Mouse (Mus musculus) Muller cell, postnatal 12 days (primary cell): ENCODE results near the gene Psmc1.

Experiments
- DNase-seq: peaks from one replicate; pipeline ENCODE4 v3.0.0-alpha.2; 2015; ENCODE audit errors: inconsistent ontology term

The Psmc1 gene

DNA sequence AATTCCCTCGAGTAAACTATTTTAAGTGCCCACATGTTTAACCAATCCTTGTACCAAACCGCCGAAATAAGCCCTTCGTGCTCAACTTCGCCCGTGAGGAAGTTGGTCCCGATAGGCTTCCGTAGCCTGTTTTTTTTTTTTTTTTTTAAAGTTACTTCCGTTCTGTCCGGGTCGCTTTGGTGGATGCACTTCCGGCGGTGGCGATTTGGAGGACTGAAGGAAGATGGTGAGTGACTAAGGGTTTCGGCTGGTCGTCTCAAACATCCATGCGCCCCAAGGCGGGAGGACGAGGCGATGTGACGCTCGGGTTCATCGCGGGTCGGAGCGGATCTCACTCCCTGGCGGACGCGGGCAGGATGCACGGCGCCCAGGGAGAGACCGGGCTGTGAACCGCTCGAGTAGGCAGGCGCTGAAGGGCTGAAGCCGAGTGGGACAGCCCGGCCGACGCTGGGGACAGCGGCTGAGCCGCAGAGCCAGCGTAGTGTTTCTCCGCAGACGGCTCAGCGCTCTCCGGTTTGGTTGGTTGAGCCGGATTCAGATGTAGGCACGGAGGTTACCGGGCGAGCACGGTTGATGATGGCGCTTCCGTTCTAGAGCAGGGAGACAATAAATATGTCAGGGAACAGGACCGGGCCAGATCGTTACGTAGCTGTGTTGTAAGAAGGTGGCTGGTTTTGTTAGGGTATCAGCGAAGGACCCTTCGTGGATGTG lies at the start of gene Psmc1:
TSS of gene Psmc1 (plus strand) at position 169 of the 711 bp plus-strand sequence.
- DNase-seq: peak; percentile 89

DNA sequence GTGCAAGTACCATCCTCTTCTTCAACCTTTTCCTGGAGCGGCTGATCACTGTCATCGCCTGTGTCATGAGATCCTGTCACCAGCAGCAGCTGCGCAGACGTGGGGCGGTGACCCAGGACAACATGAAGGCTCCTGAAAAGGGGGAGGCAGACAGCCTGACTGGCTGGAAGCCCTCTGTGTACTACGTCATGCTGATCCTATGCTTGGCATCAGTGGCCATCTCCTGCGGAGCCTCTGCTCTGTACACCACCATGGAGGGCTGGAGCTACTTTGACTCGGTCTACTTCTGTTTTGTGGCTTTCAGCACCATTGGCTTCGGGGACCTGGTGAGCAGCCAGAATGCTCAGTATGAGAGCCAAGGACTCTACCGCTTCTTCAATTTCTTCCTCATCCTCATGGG lies 48.9 kb upstream of the Psmc1 start:
- DNase-seq: no peak

DNA sequence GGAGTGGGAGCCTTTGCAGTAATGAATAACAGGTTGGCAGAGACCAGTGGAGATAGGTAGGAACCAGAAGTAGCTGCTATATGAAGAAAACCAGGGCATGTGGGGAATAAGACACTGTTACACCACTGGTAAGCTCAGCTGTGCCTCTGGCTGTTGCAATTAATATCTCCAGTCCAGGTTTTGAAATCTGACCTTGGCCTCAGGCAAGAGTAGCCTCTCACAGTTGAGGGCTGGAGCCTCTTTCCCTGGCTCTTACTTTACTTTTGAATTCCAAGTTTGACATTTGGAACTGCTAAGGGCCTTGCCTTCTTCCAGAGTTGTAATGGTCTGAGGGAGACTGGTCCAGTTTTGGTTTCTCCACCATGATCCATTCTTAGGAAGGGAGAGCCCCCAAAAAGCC lies 48.1 kb upstream of the Psmc1 start:
- no peak for DNase-seq

DNA sequence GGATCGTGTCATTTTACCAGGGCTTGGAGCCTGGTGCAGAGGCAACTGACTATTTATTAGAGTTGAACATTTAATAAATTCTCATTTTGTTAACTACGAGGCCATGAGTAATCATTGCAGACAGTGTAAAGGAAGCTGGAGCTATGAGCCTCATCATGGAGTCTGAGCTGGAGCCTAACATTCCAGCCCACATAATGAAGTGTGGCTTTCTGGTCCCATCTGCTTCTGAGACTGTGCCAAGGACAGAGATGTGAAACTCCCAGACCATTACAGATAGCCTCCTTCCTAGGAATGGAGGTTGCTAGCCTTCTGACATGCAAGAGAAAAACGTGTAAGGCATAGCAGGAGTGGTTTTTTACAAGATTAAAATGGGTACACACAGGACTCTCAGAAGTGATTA lies 47.4 kb upstream of the Psmc1 start:
- DNase-seq: no peak

DNA sequence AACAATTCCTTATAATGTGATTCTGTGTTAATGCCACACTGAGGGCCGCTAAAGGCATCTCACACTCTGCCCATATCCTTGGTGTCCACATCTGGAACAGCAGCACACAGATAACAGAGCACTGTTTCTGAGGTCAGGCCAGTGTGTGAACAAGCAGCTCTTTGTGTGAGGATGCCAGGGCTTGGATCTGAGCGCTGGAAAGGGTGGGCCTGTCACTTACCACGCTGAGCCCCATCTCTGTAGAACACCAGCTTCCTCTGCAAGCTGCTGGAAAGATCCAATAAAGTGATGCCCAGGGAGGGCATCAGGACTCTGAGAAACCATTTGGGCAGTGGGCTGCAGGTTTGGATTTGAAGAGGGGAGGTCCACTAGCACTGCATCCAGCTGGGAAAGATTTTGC lies 44.8 kb upstream of the Psmc1 start:
- DNase-seq: no peak

DNA sequence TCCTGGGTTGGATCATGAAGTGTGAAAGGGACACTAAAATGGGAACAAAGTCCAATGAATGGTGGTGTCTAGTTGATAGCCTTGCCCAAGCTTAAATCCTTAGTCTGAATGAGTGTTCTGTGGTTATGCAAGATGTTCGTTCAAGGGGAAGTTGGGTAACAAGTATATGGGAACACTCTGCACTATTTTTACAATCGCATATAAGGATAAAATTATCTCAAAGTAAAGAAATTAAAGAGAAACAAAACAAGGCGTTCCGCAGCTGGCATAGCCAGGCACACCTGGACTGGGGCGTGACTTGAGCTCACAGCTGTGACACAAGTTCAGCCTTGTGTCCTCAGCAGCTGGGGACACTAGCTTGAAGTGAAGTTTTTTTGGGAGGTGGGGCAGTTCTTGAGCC lies 42.5 kb upstream of the Psmc1 start:
- DNase-seq: no peak

DNA sequence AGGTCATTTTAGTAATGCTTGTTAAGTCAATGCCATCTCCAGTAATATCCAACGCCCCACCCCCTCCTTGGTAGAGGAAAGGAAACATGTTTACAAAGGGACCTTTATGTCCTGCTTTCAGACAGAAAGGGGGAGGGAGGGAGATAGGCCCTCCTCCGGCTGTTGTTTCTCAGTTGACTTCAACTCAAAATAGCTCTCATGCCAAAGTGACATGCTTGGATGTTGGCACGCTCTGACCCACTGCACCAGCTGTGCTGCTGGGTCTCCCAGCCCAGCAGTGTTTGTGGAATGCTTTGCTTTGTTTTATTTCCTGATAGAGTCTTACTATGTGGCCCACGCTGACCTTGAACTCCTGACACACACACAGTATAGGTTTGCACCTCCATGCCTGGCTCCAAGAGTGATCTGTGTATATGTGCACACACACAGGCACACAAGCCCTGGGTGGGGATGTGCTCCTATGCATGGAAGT lies 36.7 kb upstream of the Psmc1 start:
- DNase-seq: peak; percentile 19

DNA sequence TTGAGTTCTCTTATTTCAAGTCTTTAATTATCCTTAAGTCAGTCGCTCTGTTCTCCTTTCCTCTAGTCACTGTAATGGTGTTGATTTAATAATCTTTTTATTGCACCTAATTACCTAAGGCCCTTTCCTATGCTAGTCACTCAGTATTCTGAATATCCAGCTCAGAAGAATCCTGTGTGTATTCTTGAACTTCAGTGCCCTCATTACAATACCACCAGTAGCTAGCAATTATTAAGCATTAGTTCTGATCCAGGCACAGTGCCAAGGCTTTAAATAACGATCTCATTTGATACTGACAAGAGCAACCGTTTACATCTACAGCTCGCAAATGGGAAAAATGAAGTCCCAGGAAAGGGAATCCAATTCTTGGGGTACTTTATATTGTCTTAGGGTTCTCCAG lies 34.2 kb upstream of the Psmc1 start:
- no peak for DNase-seq

DNA sequence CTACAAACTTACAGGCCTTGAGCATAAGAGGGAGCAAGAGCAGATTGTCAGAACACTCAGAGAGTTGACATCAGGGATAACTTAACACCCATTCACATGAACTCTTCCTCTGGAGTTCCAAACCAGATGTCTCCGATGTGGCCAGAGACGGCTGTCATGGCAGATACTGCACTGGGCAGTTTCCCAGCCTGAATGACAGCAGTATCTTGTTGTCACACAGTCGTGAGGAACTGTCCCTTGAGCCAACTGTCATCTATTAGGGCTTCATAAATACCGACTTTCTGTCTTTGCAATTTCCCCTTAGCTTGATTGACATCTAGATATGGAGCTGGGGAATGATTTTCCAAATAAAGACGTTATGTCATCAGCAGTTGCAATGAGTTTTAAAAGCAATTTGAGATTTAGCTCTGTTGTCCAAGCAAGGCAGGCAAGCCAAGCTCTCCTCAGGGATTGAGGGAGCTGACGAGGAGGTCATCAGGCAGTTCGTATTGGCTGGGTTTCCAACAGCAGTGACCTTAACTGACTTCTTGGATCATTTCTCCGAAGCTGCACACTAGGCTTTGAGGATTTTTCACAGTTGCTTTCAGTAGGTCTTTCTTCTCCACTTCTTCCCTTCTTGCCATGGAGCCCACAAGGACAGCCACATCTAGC lies 30.2 kb upstream of the Psmc1 start:
- no peak for DNase-seq

DNA sequence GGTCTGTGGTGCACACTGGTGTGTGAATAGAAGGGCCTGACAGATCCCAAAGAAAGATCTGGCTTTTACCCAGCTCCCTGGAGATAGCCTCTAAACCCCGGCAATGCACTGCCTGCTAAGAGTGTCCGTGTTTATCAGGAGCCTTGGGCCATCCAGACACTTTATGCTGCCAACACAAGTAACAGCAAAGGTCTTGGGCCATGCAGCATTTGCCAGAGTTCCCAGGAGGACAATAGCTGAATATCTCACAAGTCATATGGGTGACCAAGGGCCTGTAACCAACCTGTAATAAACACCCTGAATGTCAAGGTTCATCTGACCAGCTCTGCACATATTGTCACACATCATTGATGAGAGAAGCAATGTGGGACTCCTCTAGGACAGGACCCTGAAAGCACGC lies 21.9 kb upstream of the Psmc1 start:
- no peak for DNase-seq

DNA sequence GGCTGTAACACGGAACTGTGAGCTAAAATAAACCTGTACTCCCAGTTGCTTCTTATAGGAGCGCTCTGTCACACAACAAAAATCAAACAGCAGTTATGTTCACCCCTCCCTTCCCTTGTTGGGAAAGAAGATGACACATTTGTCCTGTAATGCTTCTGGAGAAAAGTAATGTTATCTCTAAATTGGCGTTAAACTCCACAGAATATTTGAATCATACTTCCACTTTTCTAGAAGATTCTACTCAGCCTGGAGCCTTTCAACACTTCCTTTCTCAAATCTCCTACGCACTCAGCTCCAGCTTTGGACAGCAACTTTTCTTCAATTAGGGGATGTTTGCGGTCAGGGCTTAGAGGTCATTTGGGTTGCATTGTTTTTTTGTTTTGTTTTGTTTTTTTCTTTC lies 20.7 kb upstream of the Psmc1 start:
- DNase-seq: no peak

DNA sequence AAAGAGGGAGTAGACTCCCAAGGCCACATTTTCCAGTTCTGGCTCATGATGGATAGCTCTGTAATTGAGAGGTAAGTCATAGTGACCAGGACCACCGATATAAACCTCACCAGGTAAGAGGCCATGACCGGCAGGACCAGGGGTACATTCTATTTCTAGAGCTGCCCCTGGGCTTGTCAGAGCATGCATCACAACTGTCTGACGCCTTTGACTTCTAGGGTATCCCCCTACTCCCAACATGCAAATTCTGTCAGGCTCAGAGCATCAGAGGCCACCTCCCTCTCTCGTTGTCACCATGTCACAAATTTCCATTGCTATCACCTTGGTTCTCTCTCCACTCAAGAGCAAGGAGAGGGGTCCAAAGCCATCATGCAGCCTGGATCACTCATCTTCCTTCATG lies 19.2 kb upstream of the Psmc1 start:
- DNase-seq: no peak

DNA sequence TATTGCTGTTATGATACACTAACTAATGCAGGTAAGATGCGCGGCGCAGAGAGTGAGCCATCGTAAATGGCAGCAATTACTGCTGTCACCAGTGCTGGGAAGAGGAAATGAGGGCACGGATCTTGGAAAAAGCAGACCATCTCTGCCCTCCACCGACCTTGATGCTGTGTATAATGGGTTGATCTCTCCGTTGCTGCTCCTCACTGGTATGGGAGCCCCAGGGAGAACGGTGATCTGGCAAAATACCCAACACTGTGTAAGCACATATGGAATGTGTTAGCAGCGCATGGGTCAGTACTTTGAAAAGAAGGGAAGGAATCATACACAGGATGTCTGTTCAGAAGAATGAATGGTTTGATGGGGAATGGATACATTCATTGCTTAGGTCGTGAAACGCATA lies 16.9 kb upstream of the Psmc1 start:
- DNase-seq: no peak

DNA sequence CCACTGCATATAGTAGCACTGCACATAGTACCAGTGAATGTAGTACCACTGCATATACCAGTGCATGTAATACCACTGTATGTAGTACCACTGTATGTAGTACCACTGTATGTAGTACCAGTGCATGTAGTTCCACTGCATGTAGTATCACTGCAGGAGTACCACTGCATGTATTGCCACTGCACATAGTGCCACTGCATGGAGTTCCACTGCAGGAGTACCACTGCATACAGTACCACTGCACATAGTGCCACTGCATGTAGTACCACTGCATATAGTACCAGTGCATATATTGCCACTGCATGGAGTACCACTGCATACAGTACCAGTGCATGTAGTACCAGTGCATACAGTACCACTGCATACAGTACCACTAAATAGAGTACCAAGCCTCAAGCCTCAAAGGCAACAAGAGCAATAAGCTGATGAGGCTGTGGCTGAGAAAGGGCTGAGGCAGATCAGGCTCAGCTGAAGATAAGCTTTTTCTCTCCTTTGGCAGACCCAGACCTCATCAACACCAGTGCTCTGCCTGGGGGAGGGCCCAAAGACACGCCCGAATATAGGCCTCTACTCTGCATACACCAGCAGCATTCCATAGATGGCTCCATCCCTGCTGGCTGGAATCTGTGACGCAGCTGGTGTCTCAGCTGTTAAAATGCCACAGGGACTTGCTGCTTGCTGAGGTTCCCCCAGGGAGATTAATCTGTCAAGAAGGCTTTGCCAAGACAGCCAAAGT lies 9.8 kb upstream of the Psmc1 start:
- DNase-seq: peak; percentile 12

DNA sequence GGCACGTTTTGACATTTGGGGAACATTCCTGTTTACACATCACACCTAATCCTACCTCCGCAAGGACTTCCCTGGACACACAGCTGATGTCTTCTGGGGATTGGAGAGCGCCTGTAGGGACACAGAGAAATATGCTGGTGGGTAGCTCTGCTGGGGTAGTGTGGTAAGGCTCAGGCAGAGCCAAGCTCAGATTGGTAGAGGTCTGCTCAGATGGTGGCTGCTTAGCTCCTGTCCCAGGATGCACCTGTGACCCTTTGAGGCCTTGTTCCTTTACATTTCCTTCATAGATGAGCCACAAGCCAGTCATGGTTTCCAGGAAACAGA lies 9.3 kb upstream of the Psmc1 start:
- DNase-seq: no peak

DNA sequence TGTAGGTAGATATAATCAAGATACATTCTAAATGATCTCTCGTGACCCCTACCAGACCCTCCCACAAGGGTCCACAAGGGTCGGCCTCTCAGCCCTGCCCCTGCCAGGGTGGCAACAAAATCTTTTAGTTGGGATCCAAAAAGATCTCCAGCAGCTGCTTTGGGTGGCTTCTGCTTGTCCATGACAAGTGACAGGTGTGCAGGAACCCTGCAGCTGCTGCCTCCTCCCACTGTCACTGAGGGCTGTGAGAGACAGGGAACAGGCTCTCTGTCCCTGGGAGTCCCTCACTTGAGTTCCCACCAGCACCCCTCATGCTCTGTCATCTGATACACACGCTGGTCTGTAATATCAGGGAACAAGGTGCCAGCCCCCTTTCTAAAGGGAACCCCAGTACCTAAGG lies 8.3 kb upstream of the Psmc1 start:
- no peak for DNase-seq

DNA sequence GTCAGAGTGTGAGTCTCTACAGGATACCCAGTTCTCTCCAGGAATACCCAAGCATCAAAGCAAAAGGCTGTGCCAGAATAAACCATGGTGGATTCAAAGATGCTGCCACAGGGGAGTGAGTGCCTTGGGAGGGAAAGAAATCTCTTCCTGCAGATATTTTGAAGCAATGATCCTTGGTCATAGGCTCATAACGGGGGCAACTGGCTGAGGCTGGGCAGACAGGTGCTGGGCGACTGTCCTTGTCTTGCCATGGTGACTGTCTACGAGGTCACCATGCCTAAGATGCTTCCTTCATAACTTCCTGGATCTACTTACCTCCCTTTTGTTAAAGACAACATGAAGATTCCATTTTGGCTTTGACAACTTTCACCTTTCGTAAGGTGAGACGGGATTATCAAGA lies 5.4 kb upstream of the Psmc1 start:
- DNase-seq: no peak

DNA sequence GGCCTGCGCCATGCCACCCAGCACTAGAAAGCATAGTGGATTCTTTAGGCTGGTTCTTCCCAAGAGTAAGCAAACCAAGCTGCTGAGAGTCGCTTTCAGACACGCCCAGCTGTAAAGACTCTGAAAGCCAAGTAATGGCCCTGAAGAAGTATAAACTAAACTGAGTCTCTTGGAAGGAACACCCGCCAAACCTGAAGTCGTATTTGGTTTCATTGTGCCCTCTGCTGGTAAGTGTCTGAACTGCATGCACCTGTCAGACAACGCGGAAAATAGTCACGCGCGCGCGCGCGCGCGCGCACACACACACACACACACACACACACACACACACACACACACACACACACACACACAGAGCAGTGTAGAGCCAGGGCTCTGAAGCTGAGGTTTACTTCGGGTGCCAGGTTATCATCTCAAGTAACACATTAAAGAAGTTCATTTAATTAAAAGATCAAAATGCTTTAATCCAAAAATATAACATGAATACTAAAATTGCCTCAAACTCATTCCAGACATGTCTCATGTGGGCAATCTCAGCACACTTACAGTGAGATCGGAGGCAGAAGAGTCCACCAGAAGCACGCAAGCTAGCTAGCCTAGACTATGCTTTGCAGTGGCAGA lies 3.6 kb upstream of the Psmc1 start:
- DNase-seq: peak; percentile 57

DNA sequence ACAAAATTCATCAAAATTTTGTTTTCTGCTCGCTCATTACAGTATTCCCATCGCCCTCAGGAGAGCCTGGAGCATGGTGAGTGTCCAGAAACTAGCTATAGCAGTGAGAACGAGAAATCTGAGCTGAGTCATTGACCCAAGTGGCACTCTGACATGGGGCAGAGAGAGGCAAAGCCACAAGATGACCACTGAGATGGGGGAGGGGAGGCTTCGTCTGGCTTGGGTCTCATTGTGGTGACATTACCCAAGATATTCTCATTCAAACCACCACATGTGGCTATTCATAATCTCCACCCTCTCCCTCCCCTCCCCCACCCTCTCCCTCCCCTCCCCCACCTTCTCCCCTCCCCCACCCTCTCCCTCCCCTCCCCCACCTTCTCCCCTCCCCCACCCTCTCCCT lies 2.5 kb upstream of the Psmc1 start:
- DNase-seq: peak; percentile 28

DNA sequence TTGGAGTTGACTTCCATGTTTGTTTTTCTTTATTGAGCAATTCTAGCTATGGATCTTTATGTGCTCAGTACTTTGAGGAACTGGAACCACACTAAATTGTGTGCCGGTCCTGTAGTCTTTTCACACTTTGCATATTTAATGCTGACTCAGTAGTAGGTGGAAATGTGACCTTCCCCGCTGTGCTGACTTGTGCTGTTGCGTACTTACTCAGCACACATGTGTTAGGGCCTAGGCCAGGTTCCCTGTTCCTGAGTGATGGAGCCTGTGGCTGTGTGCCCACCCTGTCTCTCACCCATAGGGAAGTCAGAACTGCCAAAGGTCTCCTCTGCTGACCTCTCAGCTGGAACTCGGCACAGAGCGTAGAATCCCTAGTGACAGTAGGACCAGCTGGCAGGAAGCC lies 6.0 kb downstream of the Psmc1 start:
- DNase-seq: no peak

DNA sequence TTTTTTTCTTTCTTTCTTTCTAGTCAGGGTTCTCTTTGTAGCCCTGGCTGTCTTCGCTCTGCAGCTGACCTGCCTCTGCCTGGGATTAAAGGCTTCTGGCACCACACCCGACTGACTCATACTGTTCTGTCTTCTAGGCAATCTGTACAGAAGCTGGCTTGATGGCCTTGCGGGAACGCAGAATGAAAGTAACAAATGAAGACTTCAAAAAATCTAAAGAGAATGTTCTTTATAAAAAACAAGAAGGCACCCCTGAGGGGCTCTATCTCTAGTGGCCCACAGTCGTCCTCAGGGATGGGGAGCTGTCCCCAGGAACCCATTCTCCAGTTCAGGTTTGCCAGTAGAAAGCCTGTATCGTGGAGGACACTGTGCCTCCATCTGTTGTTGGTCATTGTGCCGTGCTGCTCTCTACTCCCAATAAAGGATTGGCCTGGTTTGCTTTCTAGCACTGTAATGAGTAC lies 13.0 kb downstream of the Psmc1 start:
- no peak for DNase-seq

DNA sequence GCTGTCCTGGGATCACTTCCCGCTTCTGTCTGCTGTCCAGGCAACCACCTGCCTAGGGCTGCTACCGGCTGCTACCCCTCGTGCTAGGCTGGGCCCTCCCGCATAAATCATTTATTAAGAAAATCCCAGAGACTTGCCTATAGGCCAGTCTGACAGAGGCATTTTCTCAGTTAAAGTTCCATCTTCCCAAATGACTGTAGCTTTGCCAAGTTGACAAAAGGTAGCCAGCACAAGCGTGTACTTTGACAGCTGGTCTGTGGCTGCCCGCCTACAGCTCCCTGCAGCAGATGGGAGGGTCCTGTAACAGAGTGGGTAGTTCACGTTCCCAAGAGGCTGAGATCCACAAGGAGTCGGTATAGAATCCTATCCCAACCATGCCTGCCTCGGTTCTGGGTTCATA lies 13.5 kb downstream of the Psmc1 start:
- no peak for DNase-seq
